Mouse (Mus musculus) CH12.LX (cell line): Measurements from ENCODE around the gene Rgp1. TPM values are rescaled to one million over a fixed set of nuclear protein-coding genes. Genes with fewer than 3 reads are reported as not detected.
A peak's percentile ranks its signal among the peaks of the same experiment; 100 is the strongest.

Experiments used
- DNase-seq: peaks from one replicate; pipeline ENCODE4 v3.0.0-alpha.2; 2013; ENCODE audit errors: extremely low read depth
- H3K27ac ChIP-seq: 2 replicates; pipeline ENCODE4 v1.5.1; 2012; ENCODE audit warnings: low read depth, mild to moderate bottlenecking, control low read depth, moderate library complexity; ENCODE audit not compliant: insufficient read depth
- H3K27me3 ChIP-seq: replicated peaks from 2 replicates; pipeline ENCODE3; 2012; ENCODE audit warnings: inconsistent platforms
- H3K36me3 ChIP-seq, 2 experiments: replicated peaks in 1 of 2; 2 replicates each; pipeline versions ENCODE3 to v1.6.1; 2012; ENCODE audit warnings: inconsistent platforms in 1 of 2, low read length in 1 of 2, mild to moderate bottlenecking in 1 of 2, mixed read lengths in 1 of 2, moderate library complexity in 1 of 2; ENCODE audit not compliant: control insufficient read depth in 1 of 2, insufficient read depth in 1 of 2
- H3K4me1 ChIP-seq, 2 experiments: 2 replicates each; pipeline ENCODE4 v1.6.1; 2012; ENCODE audit warnings: inconsistent platforms in 1 of 2, moderate library complexity in 1 of 2; ENCODE audit not compliant: insufficient read depth in 2 of 2, control insufficient read depth in 1 of 2
- H3K4me2 ChIP-seq: 2 replicates; pipeline ENCODE4 v1.6.1; 2012; ENCODE audit warnings: low read depth, mild to moderate bottlenecking, control low read depth; ENCODE audit not compliant: poor library complexity, insufficient read depth, severe bottlenecking
- H3K4me3 ChIP-seq, 3 experiments: fragments of 150-350 bp in 1 of 3; sonication (generic) in 1 of 3; replicated peaks in 1 of 3; 2 replicates each; pipeline versions ENCODE3 to v1.5.1; 2011 to 2012; ENCODE audit warnings: low read depth in 2 of 3, low read length in 2 of 3, mild to moderate bottlenecking in 2 of 3, moderate library complexity in 2 of 3, control low read depth in 1 of 3, improper control_type of control experiment in 1 of 3, inconsistent platforms in 1 of 3, mixed read lengths in 1 of 3; ENCODE audit not compliant: poor library complexity in 1 of 3
- H3K79me2 ChIP-seq: replicated peaks from 2 replicates; pipeline ENCODE4 v1.6.1; 2012; ENCODE audit warnings: mild to moderate bottlenecking, moderate library complexity; ENCODE audit not compliant: control insufficient read depth, poor library complexity, insufficient read depth, severe bottlenecking; ENCODE audit errors: extremely low read depth
- H3K9ac ChIP-seq: 2 replicates; pipeline ENCODE4 v1.6.1; 2012; ENCODE audit warnings: low read depth, mild to moderate bottlenecking, control low read depth, moderate library complexity; ENCODE audit not compliant: insufficient read depth
- H3K9me3 ChIP-seq: replicated peaks from 2 replicates; pipeline ENCODE3; 2012; ENCODE audit warnings: low read length, inconsistent platforms, mixed read lengths
- CHD1 ChIP-seq: IDR thresholded peaks from 2 replicates; pipeline ENCODE4 v1.6.1; 2012; ENCODE audit warnings: low read depth, low read length, improper control_type of control experiment, inconsistent platforms
- CHD2 ChIP-seq: IDR thresholded peaks from 2 replicates; pipeline ENCODE4 v1.6.1; 2011; ENCODE audit warnings: low read length, improper control_type of control experiment
- E2F4 ChIP-seq: IDR thresholded peaks from 2 replicates; pipeline ENCODE4 v1.6.1; 2011; ENCODE audit warnings: low read depth, low read length, improper control_type of control experiment; ENCODE audit not compliant: insufficient replicate concordance
- ELF1 ChIP-seq: IDR thresholded peaks from 2 replicates; pipeline ENCODE4 v1.6.1; 2014; ENCODE audit warnings: low read depth, mild to moderate bottlenecking, inconsistent platforms, low read length, improper control_type of control experiment
- EP300 ChIP-seq: IDR thresholded peaks from 2 replicates; pipeline ENCODE4 v1.6.1; 2011; ENCODE audit warnings: low read length, improper control_type of control experiment
- ETS1 ChIP-seq: conservative IDR thresholded peaks from 2 replicates; pipeline ENCODE4 v1.6.1; 2012; ENCODE audit warnings: low read depth, mild to moderate bottlenecking, inconsistent platforms, low read length, improper control_type of control experiment, moderate library complexity
- GABPA ChIP-seq: IDR thresholded peaks from 2 replicates; pipeline ENCODE4 v1.6.1; 2012; ENCODE audit warnings: low read depth, low read length, improper control_type of control experiment, inconsistent platforms; ENCODE audit not compliant: insufficient replicate concordance
- HCFC1 ChIP-seq: IDR thresholded peaks from 2 replicates; pipeline ENCODE4 v1.6.1; 2012; ENCODE audit warnings: low read depth, mild to moderate bottlenecking, inconsistent platforms, low read length, improper control_type of control experiment
- IRF4 ChIP-seq: IDR thresholded peaks from 2 replicates; pipeline ENCODE4 v1.6.1; 2014; ENCODE audit warnings: low read depth, mild to moderate bottlenecking, inconsistent platforms, low read length, improper control_type of control experiment
- JUN ChIP-seq: IDR thresholded peaks from 2 replicates; pipeline ENCODE4 v1.6.1; 2011; ENCODE audit warnings: low read depth, mild to moderate bottlenecking, low read length, improper control_type of control experiment, moderate library complexity; ENCODE audit not compliant: insufficient read depth
- JUND ChIP-seq: conservative IDR thresholded peaks from 2 replicates; pipeline ENCODE4 v1.6.1; 2011; ENCODE audit warnings: low read depth, low read length, improper control_type of control experiment
- KAT2A ChIP-seq: IDR thresholded peaks from 2 replicates; pipeline ENCODE4 v1.6.1; 2012; ENCODE audit warnings: low read length, improper control_type of control experiment, inconsistent platforms; ENCODE audit not compliant: insufficient replicate concordance
- MAFK ChIP-seq: IDR thresholded peaks from 2 replicates; pipeline ENCODE4 v1.6.1; 2011; ENCODE audit warnings: low read length, improper control_type of control experiment; ENCODE audit not compliant: insufficient replicate concordance
- MAX ChIP-seq: IDR thresholded peaks from 2 replicates; pipeline ENCODE4 v1.6.1; 2011; ENCODE audit warnings: low read length, improper control_type of control experiment
- MAZ ChIP-seq: IDR thresholded peaks from 2 replicates; pipeline ENCODE4 v1.6.1; 2012; ENCODE audit warnings: low read depth, mild to moderate bottlenecking, inconsistent platforms, low read length, improper control_type of control experiment, moderate library complexity
- MEF2A ChIP-seq: IDR thresholded peaks from 2 replicates; pipeline ENCODE4 v1.6.1; 2014; ENCODE audit warnings: low read depth, mild to moderate bottlenecking, inconsistent platforms, low read length, improper control_type of control experiment, borderline replicate concordance
- MXI1 ChIP-seq: IDR thresholded peaks from 2 replicates; pipeline ENCODE4 v1.6.1; 2011; ENCODE audit warnings: mild to moderate bottlenecking, low read depth, low read length, improper control_type of control experiment
- MYC ChIP-seq: IDR thresholded peaks from 2 replicates; pipeline ENCODE4 v1.6.1; 2011; ENCODE audit warnings: low read depth, mild to moderate bottlenecking, improper control_type of control experiment, low read length
- NELFE ChIP-seq: IDR thresholded peaks from 2 replicates; pipeline ENCODE4 v1.6.1; 2011; ENCODE audit warnings: low read depth, low read length, improper control_type of control experiment
- NRF1 ChIP-seq: IDR thresholded peaks from 2 replicates; pipeline ENCODE4 v1.6.1; 2014; ENCODE audit warnings: low read depth, mild to moderate bottlenecking, inconsistent platforms, low read length, improper control_type of control experiment, moderate library complexity
- PAX5 ChIP-seq: IDR thresholded peaks from 2 replicates; pipeline ENCODE4 v1.6.1; 2012; ENCODE audit warnings: low read length, inconsistent platforms, mixed read lengths
- POLR2A ChIP-seq: IDR thresholded peaks from 2 replicates; pipeline ENCODE4 v1.6.1; 2011; ENCODE audit warnings: low read depth, mild to moderate bottlenecking, improper control_type of control experiment, low read length
- RAD21 ChIP-seq: IDR thresholded peaks from 2 replicates; pipeline ENCODE4 v1.6.1; 2011; ENCODE audit warnings: low read depth, mild to moderate bottlenecking, low read length, improper control_type of control experiment, moderate library complexity
- RCOR1 ChIP-seq: conservative IDR thresholded peaks from 2 replicates; pipeline ENCODE4 v1.6.1; 2012; ENCODE audit warnings: low read depth, mild to moderate bottlenecking, inconsistent platforms, low read length, improper control_type of control experiment
- SMC3 ChIP-seq: IDR thresholded peaks from 2 replicates; pipeline ENCODE4 v1.6.1; 2011; ENCODE audit warnings: low read depth, low read length, improper control_type of control experiment
- TBP ChIP-seq: conservative IDR thresholded peaks from 2 replicates; pipeline ENCODE4 v1.6.1; 2011; ENCODE audit warnings: low read depth, low read length, improper control_type of control experiment
- UBTF ChIP-seq: IDR thresholded peaks from 2 replicates; pipeline ENCODE4 v1.6.1; 2012; ENCODE audit warnings: low read depth, mild to moderate bottlenecking, inconsistent platforms, low read length, improper control_type of control experiment, moderate library complexity
- ZC3H11A ChIP-seq: IDR thresholded peaks from 2 replicates; pipeline ENCODE4 v1.6.1; 2012; ENCODE audit warnings: low read depth, mild to moderate bottlenecking, inconsistent platforms, low read length, improper control_type of control experiment
- ZMIZ1 ChIP-seq: IDR thresholded peaks from 2 replicates; pipeline ENCODE4 v1.6.1; 2012; ENCODE audit warnings: low read depth, mild to moderate bottlenecking, inconsistent platforms, low read length, improper control_type of control experiment
- ZNF384 ChIP-seq: IDR thresholded peaks from 2 replicates; pipeline ENCODE4 v1.6.1; 2012; ENCODE audit warnings: low read depth, low read length, improper control_type of control experiment, inconsistent platforms
- dilution Hi-C: fragments of 300-500 bp; cut with MboI; formaldehyde crosslinking; loops from 2 replicates; pipeline ENCODE4 v1.14.3; 2020; ENCODE audit warnings: low sequenced_read_pairs; ENCODE audit not compliant: extremely low pct_unique_long_range_greater_than_20kb, extremely low pct_ligation_motif_present
- in situ Hi-C: fragments of 300-500 bp; cut with MboI; formaldehyde crosslinking; loops from 3 replicates; pipeline ENCODE4 v1.14.3; 2019; ENCODE audit warnings: low sequenced_read_pairs, low pct_ligation_motif_present, low pct_unique_long_range_greater_than_20kb, mixed read lengths
- polyA plus RNA-seq: library from polyadenylated mRNA; unstranded; fragments of >175 nt; gene quantifications from 2 replicates; pipeline ENCODE4 v1.2.1, GENCODE M21; 2012; ENCODE audit warnings: low read depth; ENCODE audit not compliant: insufficient read length
- total RNA-seq, 2 experiments: library from RNA; depleted of rRNA; stranded (reverse); fragments of 300-350 nt in 1 of 2; fragments of >200 nt in 1 of 2; gene quantifications; 2 replicates each; pipeline ENCODE4 v1.2.3; 2012 to 2014

The Rgp1 gene
- total and polyA plus RNA-seq, 3 experiments, result 10.1 to 37.0 (median 16.6) TPM

GRCm38 (mm10) chr4:43559519-43560242 lies 18.8 kb upstream of the Rgp1 start:
- Histone ChIP-seq H3K4me1 (peaks cover 21 to 72% of the 10 kb centered on the region in 2 experiments), H3K36me3 (peaks cover 22 to 46% of the 10 kb centered on the region in 2 experiments)
- DNase-seq, result peak; percentile 49

GRCm38 (mm10) chr4:43560243-43560611 lies 18.3 kb upstream of the Rgp1 start:
- no peaks in the 10 kb centered on the region for H3K9me3 ChIP-seq
- peak overlapping the region; percentile 16 for H3K9ac ChIP-seq
- peak overlapping the region; percentile 43; the same call in 1 of the 2 replicates for H3K27ac ChIP-seq
- peaks cover 46% of the 10 kb centered on the region for H3K79me2 ChIP-seq
- dilution Hi-C loops (no loop called here), in situ Hi-C loops (loop anchor here (25.0 kb wide), 1 partner anchor 548 kb away; the partner anchor contains the start of genes Fancg and Vcp)
- peaks cover 19 to 46% of the 10 kb centered on the region in 2 experiments for H3K36me3 ChIP-seq
- H3K4me1 ChIP-seq, result peaks cover 21 to 66% of the 10 kb centered on the region in 2 experiments
- H3K27me3 ChIP-seq, result no peaks in the 10 kb centered on the region
- peak overlapping the region; percentile 27 to 85 (median 28) for H3K4me3 ChIP-seq
- DNase-seq, result no peak
- peak overlapping the region; percentile 92 for H3K4me2 ChIP-seq
- TF ChIP-seq MYC (0 out of 2 replicates have a peak, but pooled peaks have one; percentile 41), ETS1 (peak; percentile 53), ZC3H11A (no peak), MEF2A (peak; percentile 84), SMC3 (no peak), EP300 (peak; percentile 84), MXI1 (peak; percentile 90), JUN (0 out of 2 replicates have a peak, but pooled peaks have one; percentile 9), NRF1 (0 out of 2 replicates have a peak, but pooled peaks have one; percentile 24), ZNF384 (no peak), NELFE (no peak), ZMIZ1 (peak; percentile 39; the same call in 1 of the 2 replicates), UBTF (no peak), MAX (peak; percentile 64), MAFK (0 out of 2 replicates have a peak, but pooled peaks have one; percentile 36), TBP (no peak), MAZ (peak; percentile 83), HCFC1 (no peak; the same call in 1 of the 2 replicates), GABPA (no peak), CHD2 (peak; percentile 83), E2F4 (no peak), IRF4 (peak; percentile 97), PAX5 (no peak), POLR2A (no peak), KAT2A (no peak), ELF1 (peak; percentile 39; the same call in 1 of the 2 replicates), JUND (no peak), CHD1 (0 out of 2 replicates have a peak, but pooled peaks have one; percentile 43)

More at GRCm38 (mm10) chr4:43559519-43560242, 18.8 kb upstream of the Rgp1 start:
- H3K27ac ChIP-seq, result peak overlapping the region; percentile 61
- H3K79me2 ChIP-seq, result peaks cover 46% of the 10 kb centered on the region
- H3K4me3 ChIP-seq, result peak overlapping the region; percentile 28 to 85 (median 37)
- H3K9me3 ChIP-seq, result no peaks in the 10 kb centered on the region
- peak overlapping the region; percentile 16 for H3K9ac ChIP-seq
- dilution Hi-C loops, result no loop called here
- peak overlapping the region; percentile 92 for H3K4me2 ChIP-seq
- TF ChIP-seq MEF2A, result no peak
- no peak for TF ChIP-seq PAX5
- no peak for TF ChIP-seq RCOR1
- no peak for TF ChIP-seq JUND
- TF ChIP-seq RAD21, result no peak
- TF ChIP-seq ZNF384, result no peak
- TF ChIP-seq MXI1, result no peak
- TF ChIP-seq, all 38 proteins: peak for 0
- in situ Hi-C loops, result loop anchor here (25.0 kb wide), 1 partner anchor 547 kb away; the partner anchor contains the start of genes Fancg and Vcp
- H3K27me3 ChIP-seq, result no peaks in the 10 kb centered on the region
